Mouse (Mus musculus): ENCODE data around the gene Ap4b1.

GRCm38 (mm10) chr3:103867424-103867971, 58.2 kb downstream of the Ap4b1 start:
- TF ChIP-seq CTCF (IDR thresholded peaks at IDR 0.05; ENCODE audit: low read depth) (no peak), EP300 (IDR thresholded peaks at IDR 0.05; ENCODE audit: low read depth) (no peak)

All from liver, embryonic 14.5 days (tissue).